Mouse (Mus musculus): ENCODE results near the gene Tnnc2. TPM values are rescaled to one million over a fixed set of nuclear protein-coding genes. Genes with fewer than 3 reads are reported as not detected.
A peak's percentile ranks its signal among the peaks of the same experiment; 100 is the strongest.

Tnnc2 gene
- polyA plus RNA-seq, 1 experiment from 2014 or later = 0.68 TPM

DNA sequence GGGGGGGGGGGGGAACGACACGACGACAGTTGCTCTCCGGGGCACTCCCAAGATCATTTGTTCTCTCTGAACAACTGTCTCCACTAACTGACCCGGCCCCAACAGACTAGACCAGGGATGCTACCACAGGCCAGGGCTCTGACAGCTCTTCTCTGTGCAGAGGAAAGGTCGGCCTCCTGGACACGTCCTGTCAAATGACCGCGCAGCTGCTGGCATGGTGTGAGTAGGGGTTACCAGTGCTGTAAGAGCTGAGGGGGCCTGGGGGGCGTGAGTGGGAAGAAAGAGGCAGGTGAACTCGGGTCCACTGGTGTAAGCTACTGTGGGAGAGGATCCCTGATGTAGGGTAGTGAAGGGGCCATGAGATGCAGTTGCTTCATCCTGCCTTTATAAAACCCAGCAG lies 21.9 kb downstream of the Tnnc2 start:
- Histone ChIP-seq H3K9ac (ENCODE audit: low read depth, low read length) (no peak overlapping the region), H3K27me3 (replicated peaks; ENCODE audit: control insufficient read depth, insufficient read depth, low read length) (no peaks in the 10 kb centered on the region), H3K36me3 (ENCODE audit: control insufficient read depth, insufficient read depth, low read length) (peaks cover 54% of the 10 kb centered on the region), H3K4me2 (ENCODE audit: low read length) (no peak overlapping the region), H3K27ac (ENCODE audit: low read depth, low read length) (no peak overlapping the region), H3K4me3 (ENCODE audit: low read length) (no peak overlapping the region), H3K4me1 (ENCODE audit: control insufficient read depth, insufficient read depth, low read depth, low read length) (no peaks in the 10 kb centered on the region), H3K9me3 (ENCODE audit: control insufficient read depth, low read length) (no peaks in the 10 kb centered on the region)
- 97% methylated on average over 8 of the region's 11 CpGs for WGBS
- no peak for ATAC-seq

DNA sequence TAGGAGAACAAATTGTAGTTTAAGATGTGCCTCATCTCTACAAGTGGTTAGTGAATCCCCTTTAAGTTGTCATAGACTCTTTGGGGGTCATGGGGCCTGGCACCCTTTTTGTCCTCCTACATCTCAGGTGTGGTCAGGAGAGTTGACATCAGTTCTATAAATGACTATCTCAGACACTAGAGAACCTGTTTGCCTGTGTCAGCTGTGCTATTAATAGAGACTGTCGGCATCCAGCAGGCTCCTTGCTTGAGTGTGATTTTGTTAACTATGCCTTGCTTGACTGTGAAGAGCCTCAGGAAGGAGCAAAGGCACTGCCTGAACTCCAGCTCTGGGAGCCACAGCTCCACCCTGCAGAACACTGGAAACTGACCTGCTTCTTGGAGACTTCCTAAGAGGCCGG lies 25.0 kb downstream of the Tnnc2 start:
- Histone ChIP-seq H3K9me3 (ENCODE audit: control insufficient read depth, low read length) (no peaks in the 10 kb centered on the region), H3K9ac (ENCODE audit: low read depth, low read length) (no peak overlapping the region), H3K27ac (ENCODE audit: low read depth, low read length) (no peak overlapping the region), H3K4me1 (ENCODE audit: control insufficient read depth, insufficient read depth, low read depth, low read length) (no peaks in the 10 kb centered on the region), H3K27me3 (replicated peaks; ENCODE audit: control insufficient read depth, insufficient read depth, low read length) (no peaks in the 10 kb centered on the region), H3K4me2 (ENCODE audit: low read length) (no peak overlapping the region), H3K36me3 (ENCODE audit: control insufficient read depth, insufficient read depth, low read length) (peaks cover 49% of the 10 kb centered on the region), H3K4me3 (ENCODE audit: low read length) (no peak overlapping the region)
- no peak for ATAC-seq
- WGBS = 86% methylated on average over 2 of the region's 2 CpGs

- no peak overlapping the region for H3K27ac ChIP-seq (ENCODE audit: low read depth, low read length)
- no peak overlapping the region for H3K9ac ChIP-seq (ENCODE audit: low read depth, low read length)
- 90% methylated on average over 11 of the region's 11 CpGs for whole genome bisulfite sequencing
- H3K4me1 ChIP-seq (ENCODE audit: control insufficient read depth, insufficient read depth, low read depth, low read length) = no peaks in the 10 kb centered on the region
- H3K4me2 ChIP-seq (ENCODE audit: low read length) = no peak overlapping the region
- no peaks in the 10 kb centered on the region for H3K27me3 ChIP-seq (replicated peaks; ENCODE audit: control insufficient read depth, insufficient read depth, low read length)
- H3K36me3 ChIP-seq (ENCODE audit: control insufficient read depth, insufficient read depth, low read length) = peaks cover 45% of the 10 kb centered on the region
- no peaks in the 10 kb centered on the region for H3K9me3 ChIP-seq (ENCODE audit: control insufficient read depth, low read length)
- no peak for ATAC-seq
- H3K4me3 ChIP-seq (ENCODE audit: low read length) = no peak overlapping the region
Measured at GRCm38 (mm10) chr2:164754105-164754504, 25.7 kb downstream of the Tnnc2 start.

DNA sequence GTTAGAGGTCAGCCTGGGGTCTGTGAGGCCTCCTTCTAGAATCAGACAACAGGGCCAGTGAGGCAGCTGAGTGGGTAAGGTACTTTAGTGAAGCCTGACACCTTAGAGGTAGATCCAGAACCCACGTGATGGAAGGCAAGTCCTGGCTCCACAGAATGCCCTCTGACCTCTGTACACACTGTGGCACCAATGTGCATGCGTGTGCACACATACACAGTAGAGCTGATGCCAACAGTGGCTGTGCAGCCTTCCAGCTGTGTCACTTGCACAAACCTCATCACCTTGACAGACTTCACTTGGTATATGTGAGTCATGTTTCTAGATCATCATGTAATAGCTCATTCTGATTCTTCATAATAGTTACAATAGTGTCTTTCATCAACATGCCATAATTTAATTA lies 27.3 kb downstream of the Tnnc2 start:
- Histone ChIP-seq H3K4me3 (ENCODE audit: low read length) (no peak overlapping the region), H3K27ac (ENCODE audit: low read depth, low read length) (no peak overlapping the region), H3K36me3 (ENCODE audit: control insufficient read depth, insufficient read depth, low read length) (peaks cover 43% of the 10 kb centered on the region), H3K27me3 (replicated peaks; ENCODE audit: control insufficient read depth, insufficient read depth, low read length) (no peaks in the 10 kb centered on the region), H3K9me3 (ENCODE audit: control insufficient read depth, low read length) (no peaks in the 10 kb centered on the region), H3K9ac (ENCODE audit: low read depth, low read length) (no peak overlapping the region), H3K4me1 (ENCODE audit: control insufficient read depth, insufficient read depth, low read depth, low read length) (peaks cover 2% of the 10 kb centered on the region), H3K4me2 (ENCODE audit: low read length) (no peak overlapping the region)
- ATAC-seq = no peak
- 83% methylated on average over 2 of the region's 2 CpGs for WGBS

GRCm38 (mm10) chr2:164748991-164749390 lies 30.8 kb downstream of the Tnnc2 start:
- ATAC-seq = no peak
- Histone ChIP-seq H3K9me3 (ENCODE audit: control insufficient read depth, low read length) (no peaks in the 10 kb centered on the region), H3K4me1 (ENCODE audit: control insufficient read depth, insufficient read depth, low read depth, low read length) (peaks cover 20% of the 10 kb centered on the region), H3K36me3 (ENCODE audit: control insufficient read depth, insufficient read depth, low read length) (peaks cover 13% of the 10 kb centered on the region), H3K9ac (ENCODE audit: low read depth, low read length) (no peak overlapping the region), H3K27ac (ENCODE audit: low read depth, low read length) (no peak overlapping the region), H3K4me3 (ENCODE audit: low read length) (no peak overlapping the region), H3K4me2 (ENCODE audit: low read length) (no peak overlapping the region), H3K27me3 (replicated peaks; ENCODE audit: control insufficient read depth, insufficient read depth, low read length) (no peaks in the 10 kb centered on the region)
- 90% methylated on average over 6 of the region's 6 CpGs for WGBS

GRCm38 (mm10) chr2:164748191-164748590 lies 31.6 kb downstream of the Tnnc2 start:
- no peak overlapping the region for H3K4me2 ChIP-seq (ENCODE audit: low read length)
- H3K4me3 ChIP-seq (ENCODE audit: low read length) = no peak overlapping the region
- H3K9me3 ChIP-seq (ENCODE audit: control insufficient read depth, low read length) = no peaks in the 10 kb centered on the region
- H3K9ac ChIP-seq (ENCODE audit: low read depth, low read length) = no peak overlapping the region
- no peak overlapping the region for H3K27ac ChIP-seq (ENCODE audit: low read depth, low read length)
- no peaks in the 10 kb centered on the region for H3K27me3 ChIP-seq (replicated peaks; ENCODE audit: control insufficient read depth, insufficient read depth, low read length)
- peaks cover 9% of the 10 kb centered on the region for H3K36me3 ChIP-seq (ENCODE audit: control insufficient read depth, insufficient read depth, low read length)
- peaks cover 20% of the 10 kb centered on the region for H3K4me1 ChIP-seq (ENCODE audit: control insufficient read depth, insufficient read depth, low read depth, low read length)
- WGBS = 92% methylated on average over 4 of the region's 4 CpGs
- no peak for ATAC-seq

- ATAC-seq = no peak
- Histone ChIP-seq H3K4me1 (ENCODE audit: control insufficient read depth, insufficient read depth, low read depth, low read length) (peaks cover 20% of the 10 kb centered on the region), H3K27me3 (replicated peaks; ENCODE audit: control insufficient read depth, insufficient read depth, low read length) (no peaks in the 10 kb centered on the region), H3K4me3 (ENCODE audit: low read length) (peak overlapping the region; percentile 97), H3K9me3 (ENCODE audit: control insufficient read depth, low read length) (no peaks in the 10 kb centered on the region), H3K36me3 (ENCODE audit: control insufficient read depth, insufficient read depth, low read length) (peaks cover 4% of the 10 kb centered on the region; the same call in 1 of the 2 replicates), H3K27ac (ENCODE audit: low read depth, low read length) (no peak overlapping the region), H3K4me2 (ENCODE audit: low read length) (peak overlapping the region; percentile 92), H3K9ac (ENCODE audit: low read depth, low read length) (peak overlapping the region; percentile 96)
- WGBS = 62% methylated on average over 8 of the region's 8 CpGs
Measured at GRCm38 (mm10) chr2:164746693-164747092, 33.1 kb downstream of the Tnnc2 start.

DNA sequence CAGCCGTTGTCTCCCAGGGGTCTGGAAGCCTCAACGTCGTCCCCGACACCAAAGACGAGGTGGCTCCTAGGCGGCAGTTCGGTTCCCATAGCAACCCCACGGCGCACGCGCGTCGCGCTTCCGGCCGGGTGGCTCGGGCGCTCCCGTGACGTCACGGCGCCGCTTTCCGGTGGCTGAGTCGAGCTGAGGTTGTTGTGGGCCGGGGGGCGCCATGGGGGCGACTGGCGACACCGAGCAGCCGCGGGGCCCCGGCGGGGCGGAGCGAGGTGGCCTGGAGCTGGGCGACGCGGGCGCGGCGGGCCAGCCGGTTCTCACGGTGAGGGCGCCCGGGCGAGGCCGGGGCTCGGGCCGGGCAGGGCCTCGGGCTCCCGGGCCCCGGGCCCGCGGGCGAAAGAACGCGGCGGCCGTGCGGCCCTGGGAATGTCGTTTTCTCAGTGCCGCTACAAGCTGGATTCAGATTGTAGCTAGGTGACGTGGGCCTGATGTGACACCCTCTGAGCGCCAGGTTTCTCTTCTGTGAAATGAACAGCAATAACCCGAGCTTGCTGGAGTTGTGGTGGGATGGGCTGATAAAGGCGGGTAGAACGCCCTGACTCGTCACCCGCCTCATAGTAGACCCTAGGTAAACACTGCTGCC lies 33.8 kb downstream of the Tnnc2 start, which contains the start of the genes Wfdc3 and Dnttip1:
TSS of gene Wfdc3 (minus strand) at position 89 of the 637 bp plus-strand sequence.
TSS of gene Dnttip1 (plus strand) at position 141 of the 637 bp plus-strand sequence.
- Histone ChIP-seq H3K36me3 (ENCODE audit: control insufficient read depth, insufficient read depth, low read length) (peaks cover 4% of the 10 kb centered on the region; the same call in 1 of the 2 replicates), H3K9me3 (ENCODE audit: control insufficient read depth, low read length) (no peaks in the 10 kb centered on the region), H3K27me3 (replicated peaks; ENCODE audit: control insufficient read depth, insufficient read depth, low read length) (no peaks in the 10 kb centered on the region), H3K4me2 (ENCODE audit: low read length) (peak within 1 kb of the TSS; percentile 92), H3K27ac (ENCODE audit: low read depth, low read length) (peak within 1 kb of the TSS; percentile 81), H3K4me1 (ENCODE audit: control insufficient read depth, insufficient read depth, low read depth, low read length) (peaks cover 20% of the 10 kb centered on the region), H3K9ac (ENCODE audit: low read depth, low read length) (peak within 1 kb of the TSS; percentile 96), H3K4me3 (ENCODE audit: low read length) (peak within 1 kb of the TSS; percentile 97)
- WGBS = under 1% methylated on average over 65 of the region's 70 CpGs
- peak; percentile 93 for ATAC-seq

GRCm38 (mm10) chr2:164744987-164745386 lies 34.8 kb downstream of the Tnnc2 start:
- no peaks in the 10 kb centered on the region for H3K27me3 ChIP-seq (replicated peaks; ENCODE audit: control insufficient read depth, insufficient read depth, low read length)
- H3K4me2 ChIP-seq (ENCODE audit: low read length) = peak overlapping the region; percentile 88
- no peaks in the 10 kb centered on the region for H3K9me3 ChIP-seq (ENCODE audit: control insufficient read depth, low read length)
- H3K27ac ChIP-seq (ENCODE audit: low read depth, low read length) = no peak overlapping the region
- no peak overlapping the region; the same call in 1 of the 2 replicates for H3K9ac ChIP-seq (ENCODE audit: low read depth, low read length)
- ATAC-seq = no peak
- H3K4me1 ChIP-seq (ENCODE audit: control insufficient read depth, insufficient read depth, low read depth, low read length) = peaks cover 20% of the 10 kb centered on the region
- WGBS = 72% methylated on average over 13 of the region's 13 CpGs
- H3K4me3 ChIP-seq (ENCODE audit: low read length) = peak overlapping the region; percentile 97
- peaks cover 4% of the 10 kb centered on the region; the same call in 1 of the 2 replicates for H3K36me3 ChIP-seq (ENCODE audit: control insufficient read depth, insufficient read depth, low read length)

Measured in hindbrain, embryonic 16.5 days (tissue).